Mouse (Mus musculus) 3134 (cell line): ENCODE data around the gene Swap70.

Source experiments
- DNase-seq: peaks from one replicate; pipeline ENCODE4 v3.0.0-alpha.2; 2011; ENCODE audit warnings: low spot score; ENCODE audit not compliant: insufficient read length; ENCODE audit errors: extremely low read depth

Swap70 gene

GRCm38 (mm10) chr7:110269777-110270176 lies 48.3 kb downstream of the Swap70 start:
- DNase-seq, result no peak

GRCm38 (mm10) chr7:110270455-110270854 lies 48.9 kb downstream of the Swap70 start:
- no peak for DNase-seq

- no peak for DNase-seq
Measured at GRCm38 (mm10) chr7:110271814-110272213, 50.3 kb downstream of the Swap70 start.

DNA sequence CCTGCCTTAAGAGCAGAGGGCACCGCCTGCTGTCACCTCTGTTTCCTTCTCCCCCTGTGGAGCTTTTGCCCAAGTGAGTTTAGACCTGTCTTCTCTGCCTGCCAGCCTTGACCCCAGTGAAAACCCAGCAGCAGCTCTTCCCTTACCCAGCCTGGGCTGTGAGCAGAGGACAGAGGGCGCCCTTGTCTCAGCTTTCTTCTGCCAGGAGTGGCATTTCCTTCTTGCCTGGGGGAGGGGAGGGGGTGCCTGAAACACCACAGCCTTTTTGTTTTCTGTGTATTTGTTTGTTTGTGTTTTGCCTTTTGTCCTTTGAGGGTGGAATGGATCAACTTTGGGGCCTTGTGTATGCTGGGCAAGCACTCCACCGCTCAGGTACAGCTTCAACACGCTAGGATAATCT lies 50.9 kb downstream of the Swap70 start:
- DNase-seq, result no peak

- peak; percentile 81 for DNase-seq
Measured at GRCm38 (mm10) chr7:110277734-110278245, 56.3 kb downstream of the Swap70 start.

GRCm38 (mm10) chr7:110279183-110279582 lies 57.7 kb downstream of the Swap70 start:
- no peak for DNase-seq

DNA sequence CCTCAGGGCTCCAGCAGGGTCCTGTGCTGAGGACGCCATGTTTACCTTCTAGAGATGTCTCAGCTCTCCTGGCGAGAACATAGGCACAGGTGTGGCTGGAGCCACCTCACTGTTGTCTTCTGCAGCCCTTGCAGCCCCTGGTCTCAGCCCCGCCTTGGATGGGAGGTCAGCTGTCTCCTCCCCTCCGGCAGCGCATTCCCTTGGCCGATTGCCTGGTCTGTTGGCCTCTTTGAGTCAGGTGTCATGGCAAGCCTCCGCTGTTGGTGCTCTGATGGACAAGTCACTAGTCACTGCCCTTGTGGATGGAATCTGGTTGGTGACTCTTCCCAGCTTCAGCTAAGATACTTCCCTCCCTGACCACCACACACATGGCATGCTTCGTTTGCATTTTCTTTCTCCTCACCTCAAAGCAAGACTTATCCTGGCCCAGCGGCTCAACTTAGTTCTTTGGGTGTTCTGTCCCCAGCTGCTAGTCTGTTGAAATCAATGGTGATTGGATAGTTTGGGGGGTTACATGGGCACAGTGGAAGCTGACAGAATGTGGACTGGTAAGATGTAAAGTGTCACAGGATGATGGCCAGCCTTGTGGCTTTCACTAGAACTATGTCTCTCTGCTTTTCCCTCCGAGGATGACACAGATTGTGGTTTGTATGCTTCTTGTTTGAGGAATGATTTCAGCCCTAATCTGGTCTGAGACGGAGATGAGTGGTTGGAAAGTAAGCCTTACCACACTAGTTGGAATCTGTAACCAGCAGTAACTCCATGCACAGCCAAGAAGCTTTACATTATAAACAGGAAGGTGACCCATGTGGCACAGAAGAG lies 60.1 kb downstream of the Swap70 start:
- DNase-seq, result peak; percentile 70

- DNase-seq, result no peak
Measured at GRCm38 (mm10) chr7:110282797-110283196, 61.3 kb downstream of the Swap70 start.

DNA sequence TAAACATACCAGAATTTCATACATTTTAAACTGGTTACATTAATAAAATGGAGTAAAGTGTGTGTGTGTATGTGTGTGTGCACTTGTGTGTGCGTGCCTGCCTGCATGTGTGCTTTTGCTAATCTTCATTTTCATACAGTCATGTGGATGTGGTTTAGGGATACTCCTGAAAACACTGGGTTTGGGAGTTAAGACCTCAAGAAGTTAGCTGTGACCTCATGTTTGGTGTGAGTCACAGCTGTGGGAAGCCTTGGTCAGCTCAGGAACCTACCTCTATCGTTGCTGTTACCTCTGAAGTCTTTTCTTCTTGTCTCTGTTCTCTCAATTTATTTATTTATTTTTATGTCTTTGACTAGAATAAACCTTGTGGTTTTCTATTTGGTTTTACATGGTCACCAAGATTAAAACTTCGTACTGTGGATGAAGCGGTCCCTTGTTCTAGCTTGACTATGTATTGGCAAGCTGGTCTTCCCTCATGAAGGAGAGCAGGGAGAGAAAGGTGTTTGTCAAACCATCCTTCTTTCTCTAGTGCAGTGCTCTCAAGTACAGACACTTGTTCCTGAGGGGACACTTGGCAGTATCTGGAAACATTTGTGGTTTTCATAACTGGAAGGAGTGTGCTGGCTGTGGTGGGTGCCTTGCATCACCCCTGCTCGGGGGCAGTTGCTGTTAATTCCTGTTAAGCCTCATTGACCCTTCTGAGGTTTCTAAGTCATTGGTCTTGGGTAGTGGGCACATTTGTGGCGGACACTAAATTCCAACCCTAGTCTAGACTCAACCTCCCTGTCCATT lies 62.2 kb downstream of the Swap70 start:
- DNase-seq, result peak; percentile 67

- DNase-seq, result no peak
Measured at GRCm38 (mm10) chr7:110285076-110285848, 63.8 kb downstream of the Swap70 start.

DNA sequence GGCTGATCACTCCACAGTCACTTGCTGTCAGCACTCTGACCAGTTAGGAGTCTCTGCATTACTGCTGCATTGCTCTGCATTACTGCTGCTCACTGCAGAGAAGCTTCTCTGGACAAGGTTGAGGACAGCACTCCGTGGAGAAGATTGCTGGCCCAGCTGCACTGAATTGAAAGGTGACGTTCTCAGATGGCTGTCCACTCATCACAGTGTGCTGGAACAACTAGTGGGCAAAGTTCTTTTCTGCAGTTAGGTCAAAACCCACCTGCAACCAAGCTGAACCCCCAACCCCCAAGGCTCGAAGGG lies 64.3 kb downstream of the Swap70 start:
- DNase-seq, result no peak

DNA sequence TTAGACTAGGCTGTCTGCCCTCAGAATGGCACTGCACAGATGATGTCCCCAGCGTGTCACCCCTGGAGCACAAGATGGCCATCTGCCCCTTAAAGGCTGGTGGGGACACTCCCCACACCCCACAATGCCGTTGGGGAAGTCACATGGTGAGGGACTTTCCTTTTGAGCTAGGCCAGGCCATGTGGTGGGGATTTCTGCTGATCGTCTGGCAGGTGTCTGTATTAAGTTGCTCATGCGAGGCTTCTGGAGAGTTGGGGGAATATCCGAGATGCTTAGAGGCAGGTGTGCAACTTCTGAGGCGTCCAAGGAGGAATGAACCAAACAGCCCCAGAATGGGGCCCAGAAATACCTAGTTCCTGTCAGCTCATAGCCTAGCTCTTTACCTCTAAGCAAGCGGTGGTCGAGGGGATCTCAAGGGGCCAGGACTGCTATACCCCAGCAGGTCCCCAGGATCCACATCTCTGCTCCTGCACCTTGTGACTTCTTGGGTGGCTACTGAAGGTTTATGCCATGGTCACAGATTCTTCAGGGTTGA lies 64.8 kb downstream of the Swap70 start:
- no peak for DNase-seq

DNA sequence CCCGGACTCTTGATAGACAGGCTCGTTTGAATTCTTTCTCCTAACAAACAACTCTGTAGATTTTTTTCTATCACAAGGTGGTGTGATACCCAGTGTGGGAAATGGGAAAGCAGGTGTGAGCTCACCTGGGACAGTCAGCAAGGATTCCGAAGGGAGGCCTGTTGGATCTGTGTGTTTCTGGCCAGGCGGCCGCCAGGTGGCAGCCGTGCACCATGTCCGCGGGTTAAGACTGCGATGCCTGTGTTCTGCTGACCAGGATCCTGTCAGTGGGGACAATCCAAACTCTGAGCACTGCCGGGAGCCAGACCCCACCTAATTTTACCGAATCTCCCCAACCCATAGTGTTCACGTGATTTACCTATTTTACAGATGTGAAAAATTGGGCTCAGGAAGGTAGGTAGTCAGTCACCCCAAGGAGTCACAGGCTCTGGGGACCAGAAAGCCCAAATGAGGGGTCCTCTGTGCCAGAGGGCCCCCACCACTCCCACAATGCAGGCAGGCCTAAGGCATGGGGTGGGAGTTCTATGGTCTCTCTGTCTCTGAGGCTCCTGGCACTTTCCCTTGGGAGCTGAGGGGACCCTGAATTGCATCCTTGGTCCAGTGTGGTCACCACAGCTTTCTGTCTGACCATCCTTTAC lies 65.4 kb downstream of the Swap70 start:
- peak; percentile 79 for DNase-seq

DNA sequence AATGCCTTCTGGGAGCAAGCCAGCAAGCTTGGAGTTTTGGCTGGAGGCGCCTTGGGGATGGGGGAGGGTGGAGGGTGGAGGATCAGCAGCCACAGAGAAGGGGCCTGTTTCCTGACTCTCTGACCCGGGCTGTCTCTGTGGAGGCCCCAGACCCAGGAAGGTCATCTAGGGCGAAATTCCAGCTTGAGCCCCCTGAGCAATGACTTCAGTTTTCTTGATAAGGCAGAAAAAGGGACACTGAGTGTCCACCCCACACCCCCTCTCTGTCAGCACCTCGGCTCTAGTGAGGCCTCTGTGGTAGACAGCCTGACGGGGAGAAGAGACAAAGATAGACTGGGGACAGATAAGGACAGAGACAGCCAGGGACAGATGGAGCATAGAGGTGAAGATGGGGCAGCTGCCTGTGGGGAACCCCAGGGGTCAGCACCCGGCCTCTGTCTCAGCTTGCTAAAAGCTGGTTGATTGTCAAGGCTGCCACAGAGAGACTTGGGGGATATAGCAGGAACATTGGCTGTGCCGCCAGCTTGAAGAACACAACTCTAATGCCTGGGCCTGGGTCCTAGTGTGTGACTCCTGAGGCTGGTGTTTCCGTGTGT lies 66.1 kb downstream of the Swap70 start:
- DNase-seq, result peak; percentile 68

DNA sequence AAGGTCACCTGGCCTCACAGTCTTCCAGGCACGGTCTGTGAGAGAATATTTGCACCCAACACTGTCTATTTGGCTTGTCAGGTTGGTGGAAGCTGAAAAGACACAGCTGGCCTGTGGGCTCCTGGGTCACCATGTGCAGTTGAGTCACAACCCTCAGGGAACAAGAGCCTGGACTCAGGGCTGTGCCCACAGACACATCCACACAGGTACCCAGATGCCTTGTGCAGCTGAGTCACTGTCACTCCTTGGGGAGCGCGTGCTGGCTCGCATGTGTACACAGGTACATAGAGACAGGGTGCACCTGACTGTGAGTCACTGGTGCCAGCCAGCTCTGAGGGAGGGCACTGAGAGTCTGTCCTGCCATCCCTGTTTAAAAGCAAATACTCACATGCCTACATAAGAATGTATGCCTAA lies 66.7 kb downstream of the Swap70 start:
- DNase-seq, result peak; percentile 86

DNA sequence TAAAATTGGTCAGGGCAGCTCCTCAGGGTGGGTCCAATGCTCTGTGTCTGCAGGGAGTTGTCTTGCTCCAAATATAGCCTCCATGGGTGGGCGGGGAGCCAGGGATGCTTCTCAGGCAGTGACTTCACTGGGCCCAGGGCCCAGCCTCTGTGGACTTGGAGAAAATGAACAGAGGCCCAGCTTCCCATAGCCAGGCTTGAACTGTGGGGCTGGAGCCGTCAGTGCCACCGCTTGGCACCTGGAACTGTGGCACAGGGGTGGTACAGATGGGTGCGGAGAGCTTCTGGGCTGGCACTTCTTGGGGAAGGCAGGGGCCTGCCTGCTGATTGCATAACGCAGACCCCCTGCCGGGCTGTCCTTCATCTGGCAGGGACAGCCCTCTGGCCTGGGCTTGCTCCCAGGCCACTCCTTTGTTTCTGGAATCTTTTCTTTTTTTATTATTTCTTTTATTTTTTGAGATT lies 67.2 kb downstream of the Swap70 start:
- DNase-seq, result peak; percentile 90

GRCm38 (mm10) chr7:110289647-110290046 lies 68.1 kb downstream of the Swap70 start:
- no peak for DNase-seq

DNA sequence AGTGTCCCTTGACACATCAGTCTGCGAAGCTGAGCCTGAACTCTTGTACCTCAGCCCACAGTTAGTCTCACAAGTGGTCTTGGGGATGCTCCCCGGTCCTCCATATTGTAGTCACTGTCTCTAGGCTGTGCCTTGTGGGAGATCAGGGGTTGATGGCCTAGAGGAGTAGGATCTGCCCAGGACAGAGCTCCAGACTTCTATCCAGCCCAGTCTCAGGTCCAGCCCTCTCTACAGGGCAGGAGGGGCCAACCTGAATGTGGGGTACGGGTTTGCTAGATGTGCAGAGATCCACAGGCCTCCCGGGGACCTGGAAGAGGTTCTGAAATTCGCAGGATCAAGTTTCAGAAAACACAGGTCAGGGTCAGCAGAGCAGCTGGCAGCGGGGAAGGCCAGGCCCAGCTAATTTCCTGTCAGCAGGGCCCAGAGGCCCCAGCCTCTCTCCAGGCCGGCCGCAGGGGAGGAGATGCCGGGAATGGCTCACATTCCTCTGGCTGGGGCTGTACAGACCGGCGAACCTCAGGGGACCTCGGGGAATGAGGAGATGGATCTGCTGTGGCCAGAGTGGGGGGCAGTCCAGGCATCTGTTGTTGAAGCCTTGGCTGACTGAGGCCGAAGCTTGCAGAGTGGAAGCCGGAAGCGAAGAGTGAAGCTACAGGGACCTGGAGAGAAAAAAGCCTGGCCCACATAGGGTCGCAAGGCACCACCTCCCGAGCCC lies 75.5 kb downstream of the Swap70 start:
- DNase-seq, result peak; percentile 89

GRCm38 (mm10) chr7:110297611-110298010 lies 76.1 kb downstream of the Swap70 start:
- no peak for DNase-seq
